Mouse (Mus musculus) thymus, adult 18-20 months (tissue): ENCODE data around the gene Mtfp1.
A peak's percentile ranks its signal among the peaks of the same experiment; 100 is the strongest.
"Not testable (repeated sequence)": the region's sequence is repeated elsewhere in the genome, so short reads cannot be mapped to it uniquely, and the experiment has no call there.

Experiments used
- DNase-seq, 2 experiments: peaks; one replicate each; pipeline ENCODE4 v3.0.0; 2022; ENCODE audit warnings: mixed read lengths in 2 of 2

Gene Mtfp1

DNA sequence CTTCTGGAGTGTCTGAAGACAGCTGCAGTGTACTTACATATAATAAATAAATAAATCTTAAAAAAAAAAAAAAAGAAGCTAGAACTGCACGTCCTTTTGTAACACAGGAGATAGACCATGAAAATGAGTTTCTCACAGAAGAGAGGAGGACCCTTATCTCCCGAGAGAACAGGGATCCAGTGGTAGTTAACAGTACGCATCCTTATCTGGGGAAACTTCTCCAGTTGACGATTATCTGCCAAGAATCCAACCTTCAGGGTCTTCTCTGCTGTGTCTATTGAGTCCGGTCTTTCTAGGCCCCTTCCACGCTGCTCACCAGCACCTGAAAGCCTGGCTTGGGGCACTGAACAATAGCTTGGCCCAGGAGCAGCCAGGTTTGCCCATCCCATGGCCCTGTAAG is 18.7 kb upstream of the Mtfp1 start:
- DNase-seq, result no peak

DNA sequence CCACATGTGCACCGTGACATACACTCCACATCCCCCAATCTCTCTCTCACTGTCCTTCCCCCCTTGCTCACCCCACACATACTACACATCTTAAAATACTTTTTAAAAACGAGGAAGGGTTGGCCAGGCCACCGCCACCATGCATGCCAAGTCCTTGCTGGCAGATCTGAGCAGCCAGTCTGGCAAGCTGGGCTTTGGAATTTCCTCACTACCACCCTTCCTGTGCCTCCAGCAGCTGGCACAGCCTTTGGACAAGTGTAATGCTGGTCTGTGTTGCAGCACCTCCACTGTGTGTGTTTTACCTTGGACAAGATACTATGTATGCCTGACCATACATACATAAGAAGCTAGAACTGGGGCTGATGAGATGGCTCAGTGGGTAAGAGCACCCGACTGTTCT is 18.3 kb upstream of the Mtfp1 start:
- DNase-seq, result no peak

DNA sequence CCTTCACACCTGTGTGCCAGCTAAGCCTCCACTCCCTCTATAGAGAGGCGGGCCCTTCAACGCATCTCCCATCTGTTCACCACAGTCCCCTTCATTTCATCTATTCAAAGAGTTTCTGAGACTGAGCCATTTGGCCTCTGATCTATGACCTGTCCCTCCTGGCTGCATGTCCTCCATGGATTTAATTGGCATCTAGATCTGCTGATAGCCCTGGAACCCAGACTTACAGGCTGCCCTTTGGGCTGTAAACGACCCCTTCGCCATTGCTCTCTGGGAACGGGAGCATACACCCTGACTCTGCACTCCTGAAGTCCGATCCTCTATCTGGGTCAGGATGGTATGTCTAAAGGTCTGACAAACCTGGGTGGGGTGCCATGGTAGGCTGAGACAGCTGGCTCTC is 17.6 kb upstream of the Mtfp1 start:
- no peak for DNase-seq

DNA sequence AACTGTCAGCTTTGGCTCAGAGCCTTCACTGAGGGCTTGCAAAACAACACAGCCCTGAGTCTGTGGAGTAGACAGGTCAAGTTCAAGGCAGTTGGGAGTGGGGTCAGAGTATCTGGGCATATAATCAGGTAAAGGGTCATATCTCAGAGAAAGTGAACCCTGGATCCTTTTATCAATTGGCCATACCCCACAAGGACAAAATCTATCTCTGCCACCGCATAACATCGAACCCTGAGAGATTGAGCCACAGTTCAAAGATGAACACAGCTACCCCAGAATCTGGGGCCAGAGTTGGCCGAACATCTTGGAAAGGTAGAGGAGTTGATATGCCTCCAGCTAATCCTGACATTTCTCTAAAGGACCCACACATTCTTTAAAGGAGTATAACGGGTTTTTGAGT is 16.8 kb upstream of the Mtfp1 start:
- no peak for DNase-seq

DNA sequence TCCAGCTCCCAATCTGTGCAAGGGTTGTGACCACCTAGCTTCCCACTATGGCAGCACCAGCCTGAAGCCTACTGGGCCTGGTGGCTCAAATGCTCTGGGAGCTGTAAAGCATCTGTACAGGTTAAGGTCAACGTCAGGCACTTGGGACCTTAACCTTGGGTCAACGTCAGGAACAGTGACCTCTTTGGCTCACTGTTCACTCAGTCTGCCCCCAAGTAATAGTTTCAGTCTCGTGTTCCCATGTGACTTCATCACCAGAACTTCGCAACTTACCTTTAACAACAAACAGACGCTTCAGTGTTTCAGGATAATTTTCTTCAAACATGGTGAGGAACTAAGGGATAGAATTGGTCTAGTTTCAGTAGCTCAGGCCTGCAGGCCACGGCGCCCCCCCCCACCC is 13.4 kb upstream of the Mtfp1 start:
- DNase-seq, result no peak

DNA sequence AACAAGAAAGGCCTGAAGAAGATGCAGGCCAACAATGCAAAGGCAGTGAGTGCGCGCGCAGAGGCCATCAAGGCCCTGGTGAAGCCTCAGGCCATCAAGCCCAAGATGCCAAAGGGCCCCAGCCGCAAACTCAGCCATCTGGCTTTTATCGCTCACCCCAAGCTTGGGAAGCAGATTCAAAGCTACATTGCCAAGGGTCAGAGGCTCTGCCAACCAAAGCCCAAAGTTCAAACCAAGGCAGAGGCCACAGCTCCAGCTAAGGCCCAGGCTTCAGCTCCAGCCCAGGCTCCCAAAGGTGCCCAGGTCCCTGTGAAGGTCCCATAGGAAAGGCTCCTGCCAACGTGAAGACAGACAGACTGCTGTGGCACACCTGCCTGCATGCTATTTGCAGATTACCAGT is 12.7 kb upstream of the Mtfp1 start:
- not testable (repeated sequence) for DNase-seq

DNA sequence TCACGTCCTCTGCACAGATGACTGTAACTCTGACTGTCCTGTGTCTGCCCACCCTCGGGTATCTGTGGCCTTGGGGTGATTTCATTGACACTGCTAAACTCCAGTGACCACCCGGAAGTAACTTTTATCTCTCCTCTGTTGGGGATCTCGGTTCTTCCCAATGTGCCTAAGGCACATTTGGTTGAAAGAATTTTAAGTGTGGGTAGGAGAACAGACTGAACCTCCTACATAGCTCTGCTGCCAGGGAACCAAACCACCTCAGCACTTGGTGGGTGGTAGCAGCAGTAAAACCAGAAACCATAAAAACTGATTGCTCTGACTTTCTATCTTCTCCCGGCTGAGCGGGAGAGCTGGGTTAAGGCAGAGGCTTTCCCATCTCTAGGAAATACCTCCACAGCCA is 10.2 kb upstream of the Mtfp1 start:
- no peak for DNase-seq

DNA sequence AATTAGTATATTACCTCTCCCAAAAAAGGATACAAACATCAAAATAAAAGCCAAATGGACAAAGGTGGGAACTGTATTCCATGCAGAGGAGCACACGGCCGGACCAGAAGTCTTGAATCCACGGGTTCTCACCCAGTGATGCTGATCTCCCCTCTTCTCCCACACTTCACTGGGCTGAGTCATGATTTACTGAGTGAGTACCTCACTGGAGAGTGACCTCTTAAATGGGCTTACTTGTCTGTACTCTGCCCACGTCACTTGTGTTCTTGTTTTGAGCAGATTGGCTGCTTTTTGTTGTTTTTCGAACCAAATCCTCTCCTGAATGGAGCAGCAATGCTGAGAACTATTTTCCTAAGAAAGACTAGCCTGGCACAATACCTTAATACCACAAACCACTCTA is 9.7 kb upstream of the Mtfp1 start:
- DNase-seq, result no peak

DNA sequence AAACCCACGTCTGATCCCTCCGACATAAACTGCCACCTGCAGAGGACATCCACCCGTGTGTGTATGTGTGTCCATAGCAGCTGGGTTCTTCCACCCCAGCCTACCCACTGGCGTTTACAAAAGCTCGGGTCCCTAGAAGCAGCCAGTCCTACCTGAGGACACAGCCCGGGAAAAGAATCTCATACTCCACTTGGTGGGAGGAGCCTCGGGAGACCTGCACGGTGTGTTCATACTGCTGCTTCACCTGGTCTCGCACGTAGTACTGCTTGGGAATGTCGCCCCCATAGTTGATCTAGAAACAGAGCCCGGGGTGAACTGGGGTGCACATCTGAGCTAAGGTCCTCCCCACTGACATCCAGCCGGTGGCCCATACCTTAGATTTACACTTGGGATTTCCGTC is 8.3 kb upstream of the Mtfp1 start:
- DNase-seq, result no peak

DNA sequence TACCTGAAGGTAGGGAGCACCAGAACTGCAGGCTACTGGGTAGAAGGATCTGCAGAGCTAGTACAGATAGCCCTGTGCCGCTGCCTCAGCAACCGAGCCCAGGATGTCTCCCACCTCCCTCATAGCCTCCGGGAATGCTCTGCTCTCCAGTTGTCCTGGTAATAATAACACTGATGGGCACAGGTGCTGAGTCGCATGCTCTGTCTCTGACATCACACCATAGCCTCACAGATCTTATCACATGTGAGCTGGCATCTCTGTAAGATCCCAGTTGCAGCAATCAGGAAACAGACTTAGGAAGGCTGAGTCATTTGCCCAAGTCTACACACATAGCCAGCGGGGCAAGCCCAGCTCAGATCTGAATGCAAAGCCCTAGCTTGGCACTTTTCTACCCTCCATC is 6.6 kb upstream of the Mtfp1 start:
- no peak for DNase-seq

DNA sequence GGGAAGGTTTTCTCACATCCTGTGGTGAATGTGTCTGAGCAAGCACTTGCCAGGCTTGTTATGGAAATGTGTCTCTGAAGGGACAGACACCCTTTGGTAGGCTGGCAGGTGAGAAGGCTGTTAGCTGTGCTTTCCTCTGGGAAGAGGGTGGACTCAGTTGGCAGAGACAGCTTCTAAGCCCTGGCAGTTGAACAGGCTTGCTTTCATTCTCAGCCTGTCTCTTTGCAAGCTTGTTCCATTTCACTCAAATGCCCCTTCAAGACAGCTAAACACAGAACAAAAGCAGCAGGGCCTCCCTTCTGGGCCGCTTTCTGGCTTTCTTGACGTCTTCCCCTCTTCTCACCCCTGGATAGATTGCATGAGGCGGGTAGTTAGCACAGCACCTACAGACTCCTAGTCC is 4.2 kb upstream of the Mtfp1 start:
- no peak for DNase-seq

DNA sequence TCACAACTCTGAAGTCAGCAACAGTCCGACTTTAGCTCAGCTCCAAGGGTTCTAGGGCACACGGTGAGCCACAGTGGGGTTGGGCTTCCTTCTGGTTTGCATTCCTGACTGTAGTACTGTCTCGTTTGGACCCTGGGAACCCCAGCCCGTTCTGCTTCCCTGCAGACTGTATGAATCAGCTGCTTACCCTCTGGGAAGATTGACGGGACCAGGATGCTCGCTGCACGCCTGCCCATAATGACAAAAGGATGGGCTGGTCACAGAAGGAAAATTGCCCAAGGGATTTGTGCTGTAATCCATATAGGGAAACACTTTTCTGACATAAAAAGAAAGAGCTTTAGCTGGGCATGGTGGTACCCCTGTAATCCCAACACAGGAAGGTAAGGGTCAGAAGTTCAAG is 3.6 kb upstream of the Mtfp1 start:
- DNase-seq, result no peak

DNA sequence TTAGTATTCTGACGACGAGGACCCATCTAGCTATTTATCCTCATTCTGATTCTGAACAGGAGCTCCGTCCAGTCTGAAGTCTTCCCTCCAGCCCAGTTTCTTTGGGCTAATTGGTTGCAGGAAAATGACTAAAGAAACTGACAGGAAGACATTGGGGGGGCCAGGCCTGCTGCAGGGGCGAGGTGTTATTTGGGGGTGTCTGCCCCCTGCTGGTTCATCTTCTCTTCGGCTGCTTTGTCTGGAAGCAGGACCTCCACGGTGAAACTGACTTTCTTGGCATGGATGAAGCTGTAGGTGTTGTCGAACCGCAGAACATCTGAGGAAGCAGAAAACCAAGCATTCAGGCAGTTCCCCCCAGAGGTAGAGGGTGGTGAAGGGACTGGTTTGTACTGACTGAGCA is 2.9 kb upstream of the Mtfp1 start:
- DNase-seq, result peak in 1 of 2 experiments; percentile 21

DNA sequence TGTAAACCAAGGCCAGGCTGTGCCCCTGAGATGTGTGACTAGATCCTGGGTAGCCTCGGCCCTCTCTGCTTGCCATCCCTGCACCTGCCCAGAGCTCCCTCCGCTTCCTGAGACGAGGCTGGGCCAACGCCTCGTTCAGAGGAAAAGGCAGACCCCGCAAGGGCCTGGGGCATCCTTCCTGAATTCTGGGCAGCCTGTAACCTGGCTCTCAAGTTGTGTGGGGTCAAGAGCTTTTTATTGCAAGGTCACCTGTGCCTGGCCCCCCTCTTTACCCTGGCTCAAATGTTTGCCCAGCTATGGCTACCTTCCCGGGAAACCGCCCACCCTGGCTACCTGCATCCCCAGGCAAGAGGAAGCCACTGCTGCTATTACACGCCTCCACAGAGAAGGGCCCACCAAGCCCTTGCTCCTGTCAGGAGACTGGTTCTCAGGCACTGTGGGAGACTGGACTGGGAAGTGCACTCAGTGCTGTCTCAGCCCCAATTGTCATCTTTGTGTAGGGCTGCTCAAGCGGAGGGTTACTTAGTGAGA is 1.9 kb upstream of the Mtfp1 start:
- DNase-seq, result peak in 1 of 2 experiments; percentile 32

DNA sequence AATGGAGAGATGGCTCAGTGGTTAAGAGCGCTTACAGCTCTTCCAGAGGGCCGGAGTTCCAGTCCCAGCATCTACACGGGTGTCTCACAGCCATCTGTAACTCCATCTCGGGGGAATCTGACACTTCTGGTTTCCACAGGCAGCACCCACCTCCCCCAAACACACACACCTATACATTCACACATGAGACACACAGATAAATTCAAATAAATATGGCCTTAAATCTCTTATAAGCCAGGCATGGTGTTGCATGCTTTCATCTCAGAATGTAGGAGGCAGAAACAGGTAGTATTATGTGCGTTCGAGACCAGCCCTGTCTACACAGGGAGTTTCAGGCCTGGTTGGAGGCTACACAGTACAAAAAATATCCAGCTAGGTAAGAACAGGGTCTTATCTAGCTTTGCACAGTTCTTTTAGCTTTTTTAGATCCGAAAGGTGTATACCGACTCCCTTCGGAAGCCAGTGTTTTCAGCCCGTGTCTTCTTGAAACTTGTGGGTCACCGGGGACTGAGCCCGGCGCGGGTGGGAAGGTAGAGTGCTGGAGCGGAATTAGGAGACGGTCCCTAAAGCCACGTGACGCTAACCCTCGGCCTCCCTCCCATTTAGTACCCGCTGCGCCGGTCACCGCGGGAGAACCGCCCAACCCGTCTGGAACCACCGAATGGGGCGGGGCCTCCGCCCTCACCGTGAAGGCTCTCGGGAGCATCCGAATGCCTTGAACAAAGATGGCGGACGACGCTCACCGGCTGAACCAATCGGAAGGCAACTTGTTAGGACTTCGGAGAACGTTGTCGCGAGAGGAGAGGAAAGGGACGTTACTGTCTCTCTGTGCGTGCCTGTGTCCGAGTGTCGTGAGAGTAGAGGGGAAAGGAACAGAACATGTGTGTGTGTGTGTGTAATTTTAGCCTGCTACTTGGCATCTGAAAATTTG is 1.1 kb upstream of the Mtfp1 start:
- peak; percentile 92 to 96 for DNase-seq

DNA sequence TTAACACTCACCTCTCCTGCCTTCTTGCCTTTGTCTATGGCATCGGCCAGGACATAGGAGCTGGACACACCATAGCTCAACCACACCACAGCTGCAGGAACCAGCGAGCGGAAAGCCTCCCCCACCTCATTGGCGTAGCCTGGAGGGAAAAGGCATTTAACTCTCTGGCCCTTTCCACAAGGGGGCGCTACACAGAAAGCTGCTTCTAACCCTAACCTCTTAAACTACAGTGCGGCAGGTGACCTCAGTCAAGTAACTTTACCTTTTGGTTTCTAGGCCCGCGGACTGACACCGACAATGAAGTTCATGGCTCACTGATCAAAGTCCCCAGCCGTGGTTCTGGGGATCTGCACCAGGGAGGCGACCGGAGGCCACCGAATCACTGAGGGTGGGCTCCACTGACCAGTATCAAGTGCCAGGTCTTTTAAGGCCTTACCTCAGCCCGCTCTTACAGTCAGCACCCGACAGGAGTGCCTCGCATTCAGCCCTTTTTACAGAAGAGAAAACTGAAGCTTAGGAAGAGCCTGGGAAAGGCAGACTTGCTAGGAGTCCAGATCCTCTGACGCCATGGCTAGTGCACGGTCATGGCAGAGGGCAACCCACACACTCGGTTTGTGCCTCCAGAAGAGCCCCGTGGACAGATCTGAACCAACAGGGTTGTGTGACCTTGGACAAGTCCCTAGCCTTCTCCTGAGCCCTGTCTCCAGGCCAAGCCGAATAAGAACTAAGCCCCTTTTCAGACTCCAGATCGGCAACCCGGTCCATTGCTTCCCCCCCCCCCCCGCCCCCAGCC is 671 bp downstream of the Mtfp1 start:
- peak in 1 of 2 experiments; percentile 45 for DNase-seq

DNA sequence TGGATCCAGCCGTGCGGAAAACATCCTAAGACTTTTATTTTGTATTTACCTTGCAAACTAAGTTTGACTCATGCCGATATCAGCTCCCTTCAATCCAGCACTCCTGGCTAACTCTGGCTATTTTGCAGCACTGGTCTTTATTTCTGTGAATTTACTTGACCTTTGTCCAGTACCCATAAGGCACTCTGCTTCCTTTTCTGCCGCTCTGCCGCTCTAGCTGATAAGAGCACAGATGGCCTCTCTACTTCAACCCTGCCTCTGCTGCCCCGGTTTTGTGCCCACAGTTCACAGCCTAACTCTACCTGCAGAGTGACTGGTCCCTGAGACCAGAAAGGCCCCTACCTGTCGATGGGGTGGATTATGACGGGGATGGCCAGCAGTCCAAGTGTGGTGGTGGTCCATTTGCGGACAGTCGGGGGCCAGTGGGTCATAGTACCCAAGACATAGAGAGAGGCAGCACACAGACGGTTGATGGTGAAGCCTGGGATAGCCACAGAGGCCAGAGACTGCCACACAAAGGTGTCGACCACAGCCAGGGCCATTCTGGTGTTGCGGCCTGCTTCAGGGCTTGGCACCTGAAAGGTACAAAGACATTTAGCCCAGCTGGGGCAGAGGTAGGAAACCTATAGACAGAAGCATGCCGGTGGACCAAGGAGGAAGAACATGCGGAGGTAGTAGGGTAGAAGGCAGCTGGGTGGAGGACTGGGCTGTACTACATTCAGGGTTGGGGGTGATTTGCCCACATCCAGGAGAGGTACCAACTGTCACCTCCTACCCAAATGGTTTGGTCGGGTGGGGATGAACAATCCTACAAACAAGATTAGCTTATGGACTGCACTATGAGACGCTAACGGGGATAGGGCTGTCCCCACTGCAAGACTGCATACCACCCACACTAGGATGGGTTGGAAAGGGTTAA is 1.5 kb downstream of the Mtfp1 start:
- no peak for DNase-seq

DNA sequence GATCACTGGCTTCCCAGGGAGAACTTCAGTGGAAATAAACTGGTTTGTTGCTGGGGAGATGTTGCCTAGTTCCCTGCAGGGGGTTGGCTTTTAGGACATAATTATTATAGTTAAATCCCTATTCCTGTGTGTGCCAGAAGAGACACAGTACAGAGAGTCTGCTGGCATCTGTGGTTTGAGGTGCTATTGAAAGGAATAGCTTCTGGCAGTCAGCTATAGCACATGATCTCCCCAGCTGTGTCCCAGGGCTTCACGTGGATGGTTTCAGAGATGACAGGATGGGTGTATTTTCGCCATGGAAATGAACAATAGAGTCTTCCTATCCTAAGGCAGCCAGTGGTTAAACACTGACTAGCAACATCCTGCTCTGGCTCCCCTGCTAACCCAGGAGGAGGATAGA is 8.0 kb downstream of the Mtfp1 start:
- no peak for DNase-seq

DNA sequence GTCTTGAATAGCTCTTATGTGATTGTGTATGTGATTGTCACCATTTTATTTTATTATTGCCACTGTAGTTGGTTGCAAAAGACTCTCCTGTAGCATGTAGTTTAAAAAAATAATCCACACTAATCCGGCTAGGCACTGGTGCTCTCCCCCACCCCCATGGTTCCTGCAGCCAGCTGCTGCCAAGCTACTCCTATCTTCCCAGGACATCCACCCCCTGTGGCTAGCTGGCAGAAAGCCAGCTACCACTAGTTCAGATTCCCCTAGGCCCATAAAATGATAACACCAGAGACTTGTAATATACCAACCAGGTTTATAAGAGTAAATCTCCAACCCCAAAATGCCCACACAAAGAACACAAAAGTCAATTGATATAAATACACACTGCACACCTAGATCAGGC is 9.0 kb downstream of the Mtfp1 start:
- no peak for DNase-seq

DNA sequence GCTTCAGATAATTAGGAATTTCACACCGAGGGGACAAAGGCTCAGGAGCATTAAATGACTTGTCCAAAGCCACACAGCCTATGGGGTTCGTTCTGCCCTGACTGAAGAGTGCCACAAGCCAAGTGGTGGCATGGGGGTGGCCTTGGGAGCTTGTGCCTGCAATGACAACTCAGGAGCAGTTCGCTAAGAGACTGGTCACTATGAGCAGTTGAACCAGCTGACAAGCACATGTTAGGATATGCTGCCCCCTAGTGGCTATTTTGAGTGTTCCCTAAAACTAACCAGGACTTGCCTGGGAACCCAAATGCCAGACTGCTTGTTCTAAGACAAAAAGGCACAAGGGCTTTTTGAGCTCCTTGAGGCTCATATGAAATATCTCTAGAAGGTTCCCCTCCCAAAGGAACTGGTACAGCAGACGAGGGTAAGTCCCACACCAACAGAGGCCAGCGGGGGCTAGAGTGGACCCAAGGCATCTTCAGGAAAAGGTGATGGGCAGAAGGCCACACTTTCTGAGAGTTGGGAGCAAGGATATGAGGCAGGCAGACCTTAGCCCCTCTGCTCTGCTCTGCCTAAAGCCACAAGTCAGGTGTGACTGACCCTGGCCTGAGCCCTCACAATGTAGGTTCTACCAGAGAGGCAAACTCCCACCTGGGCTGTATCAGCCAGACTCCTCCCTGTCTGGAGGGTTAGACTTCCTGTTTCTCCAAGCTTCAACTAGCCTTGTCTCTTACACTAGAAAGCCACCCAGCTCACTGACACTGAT is 11.7 kb downstream of the Mtfp1 start:
- DNase-seq, result no peak

DNA sequence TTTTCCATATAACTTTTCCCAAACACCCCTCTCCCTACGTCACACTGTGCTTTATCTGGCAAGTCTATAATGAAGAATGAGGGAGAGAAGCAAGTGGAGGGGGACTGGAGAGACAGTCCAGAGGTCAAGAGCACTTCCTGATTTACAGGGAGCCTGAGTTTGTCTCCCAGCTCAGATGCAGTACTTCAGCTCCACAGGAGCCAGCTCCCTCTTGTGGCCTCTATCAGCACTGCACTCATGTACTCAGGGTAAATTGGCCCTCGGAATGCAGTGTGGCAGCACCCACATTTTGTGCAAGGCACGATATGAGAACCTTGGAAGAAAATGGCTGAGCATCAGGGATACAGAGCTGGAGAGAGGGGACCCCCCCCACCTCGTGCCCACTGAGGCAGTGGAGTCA is 15.0 kb downstream of the Mtfp1 start:
- DNase-seq, result no peak
